Mouse (Mus musculus) hindbrain, embryonic 11.5 days (tissue): ENCODE data around the gene Tmem63b. TPM values are rescaled to one million over a fixed set of nuclear protein-coding genes. Genes with fewer than 3 reads are reported as not detected.
"Not testable (repeated sequence)": the region's sequence is repeated elsewhere in the genome, so short reads cannot be mapped to it uniquely, and the experiment has no call there.

Experiments used
- ATAC-seq: fragments of 200-750 bp; cut with Nextera tagmentation; 2 replicates; pipeline ENCODE4 v1.8.0; 2017; ENCODE audit warnings: mild to moderate bottlenecking, moderate TSS enrichment, moderate library complexity; ENCODE audit not compliant: low FRiP score
- DNase-seq: peaks from one replicate; pipeline ENCODE4 v3.0.0-alpha.2; 2015; ENCODE audit warnings: low spot score
- H3K27ac ChIP-seq: fragments of 300-500 bp; sonication (generic); 2 replicates; pipeline ENCODE4 v1.5.1; 2014; ENCODE audit warnings: mild to moderate bottlenecking, low read depth, low read length
- H3K27me3 ChIP-seq: fragments of 300-500 bp; sonication (generic); 2 replicates; pipeline ENCODE4 v1.6.1; 2014; ENCODE audit warnings: mild to moderate bottlenecking, low read length, moderate library complexity, mixed read lengths; ENCODE audit not compliant: control insufficient read depth, insufficient read depth
- H3K36me3 ChIP-seq: fragments of 300-500 bp; sonication (generic); 2 replicates; pipeline ENCODE4 v1.6.1; 2014; ENCODE audit warnings: mild to moderate bottlenecking, low read length, moderate library complexity, mixed read lengths; ENCODE audit not compliant: control insufficient read depth, insufficient read depth
- H3K4me1 ChIP-seq: fragments of 300-500 bp; sonication (generic); replicated peaks from 2 replicates; pipeline ENCODE4 v1.6.1; 2014; ENCODE audit warnings: low read length, mixed read lengths; ENCODE audit not compliant: control insufficient read depth, insufficient read depth
- H3K4me2 ChIP-seq: fragments of 300-500 bp; sonication (generic); replicated peaks from 2 replicates; pipeline ENCODE4 v1.6.1; 2014; ENCODE audit warnings: mild to moderate bottlenecking, low read depth, low read length
- H3K4me3 ChIP-seq: fragments of 300-500 bp; sonication (generic); 2 replicates; pipeline ENCODE4 v1.5.1; 2014; ENCODE audit warnings: low read depth, low read length
- H3K9ac ChIP-seq: fragments of 300-500 bp; sonication (generic); 2 replicates; pipeline ENCODE4 v1.6.1; 2014; ENCODE audit warnings: low read depth, low read length
- H3K9me3 ChIP-seq: fragments of 300-500 bp; sonication (generic); 2 replicates; pipeline ENCODE4 v1.6.1; 2016; ENCODE audit warnings: low read length; ENCODE audit not compliant: control insufficient read depth
- WGBS: fragments of 180-500 bp; shearing (Covaris S2); extraction: QIAGEN DNeasy Blood & Tissue Kit; methylation state at CpG from one replicate; pipeline ENCODE4 v1.1.7; 2014; 5-methylcytosine and 5-hydroxymethylcytosine counted together
- polyA plus RNA-seq: library from polyadenylated mRNA; unstranded; fragments of >200 nt; fragmentation: Nextera tagmentation; extraction: Ambion mirVana; gene quantifications from 2 replicates; pipeline ENCODE4 v1.2.1, GENCODE M21; 2014

Gene Tmem63b
- polyA plus RNA-seq, 1 experiment from 2014 or later, result 50.3 TPM

GRCm38 (mm10) chr17:45628885-45629855, 57.5 kb downstream of the Tmem63b start:
- 68% methylated on average over 13 of the region's 13 CpGs for WGBS
- DNase-seq (peak; percentile 41), ATAC-seq (0 out of 2 replicates have a peak, but pooled peaks have one; percentile 14)
- H3K9ac ChIP-seq, result no peak overlapping the region
- peaks cover 4% of the 10 kb centered on the region for H3K4me1 ChIP-seq
- no peaks in the 10 kb centered on the region for H3K9me3 ChIP-seq
- no peak overlapping the region for H3K27ac ChIP-seq
- H3K4me3 ChIP-seq, result no peak overlapping the region
- no peak overlapping the region; the same call in 1 of the 2 replicates for H3K4me2 ChIP-seq
- H3K36me3 ChIP-seq, result no peaks in the 10 kb centered on the region
- no peaks in the 10 kb centered on the region for H3K27me3 ChIP-seq

GRCm38 (mm10) chr17:45628160-45628559, 58.5 kb downstream of the Tmem63b start:
- Histone ChIP-seq H3K36me3 (no peaks in the 10 kb centered on the region), H3K9ac (no peak overlapping the region), H3K9me3 (no peaks in the 10 kb centered on the region), H3K27ac (no peak overlapping the region), H3K4me1 (peaks cover 4% of the 10 kb centered on the region), H3K4me3 (no peak overlapping the region), H3K4me2 (no peak overlapping the region), H3K27me3 (no peaks in the 10 kb centered on the region)
- no peak for DNase-seq
- no peak for ATAC-seq
- WGBS, result 28% methylated on average over 3 of the region's 3 CpGs

DNA sequence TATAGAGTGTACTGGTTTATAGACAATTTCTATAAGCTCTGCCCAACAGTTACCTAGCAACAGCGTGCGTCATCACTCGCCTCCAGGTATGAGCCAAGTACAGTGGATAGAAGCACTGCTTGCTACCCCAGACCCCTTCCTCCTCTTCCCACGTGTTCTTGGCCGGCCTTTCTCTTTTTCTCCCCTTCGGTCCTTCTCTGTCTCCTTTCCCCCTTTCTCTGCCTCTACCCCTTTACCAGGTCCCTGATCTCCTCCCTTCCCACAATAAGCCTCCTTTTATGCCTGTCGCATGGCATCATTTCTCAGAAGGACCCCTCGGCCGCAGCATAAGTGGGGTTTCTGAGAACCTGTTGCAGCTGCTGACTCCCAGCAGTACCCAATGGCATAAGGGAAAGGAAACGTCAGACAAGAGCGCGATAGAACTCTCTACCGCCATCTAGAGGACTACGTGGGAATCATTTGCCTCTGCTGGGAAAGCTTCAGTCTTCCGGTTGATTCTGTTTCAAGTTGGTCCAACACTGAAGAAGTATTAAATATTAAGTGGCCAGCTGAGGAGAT, 60.0 kb downstream of the Tmem63b start:
- Histone ChIP-seq H3K27ac (no peak overlapping the region), H3K4me1 (peaks cover 4% of the 10 kb centered on the region), H3K27me3 (no peaks in the 10 kb centered on the region), H3K4me2 (no peak overlapping the region), H3K4me3 (no peak overlapping the region), H3K36me3 (no peaks in the 10 kb centered on the region), H3K9me3 (no peaks in the 10 kb centered on the region), H3K9ac (no peak overlapping the region)
- 26% methylated on average over 15 of the region's 15 CpGs for WGBS
- DNase-seq, result peak; percentile 92
- no peak for ATAC-seq

- H3K4me3 ChIP-seq, ATAC-seq, H3K36me3 ChIP-seq, H3K9ac ChIP-seq, H3K27me3 ChIP-seq, H3K27ac ChIP-seq, H3K4me1 ChIP-seq, H3K4me2 ChIP-seq, DNase-seq, H3K9me3 ChIP-seq: not testable (repeated sequence)
- 92% methylated on average over 8 of the region's 8 CpGs for WGBS
Observed at GRCm38 (mm10) chr17:45623425-45623824, 63.3 kb downstream of the Tmem63b start.

DNA sequence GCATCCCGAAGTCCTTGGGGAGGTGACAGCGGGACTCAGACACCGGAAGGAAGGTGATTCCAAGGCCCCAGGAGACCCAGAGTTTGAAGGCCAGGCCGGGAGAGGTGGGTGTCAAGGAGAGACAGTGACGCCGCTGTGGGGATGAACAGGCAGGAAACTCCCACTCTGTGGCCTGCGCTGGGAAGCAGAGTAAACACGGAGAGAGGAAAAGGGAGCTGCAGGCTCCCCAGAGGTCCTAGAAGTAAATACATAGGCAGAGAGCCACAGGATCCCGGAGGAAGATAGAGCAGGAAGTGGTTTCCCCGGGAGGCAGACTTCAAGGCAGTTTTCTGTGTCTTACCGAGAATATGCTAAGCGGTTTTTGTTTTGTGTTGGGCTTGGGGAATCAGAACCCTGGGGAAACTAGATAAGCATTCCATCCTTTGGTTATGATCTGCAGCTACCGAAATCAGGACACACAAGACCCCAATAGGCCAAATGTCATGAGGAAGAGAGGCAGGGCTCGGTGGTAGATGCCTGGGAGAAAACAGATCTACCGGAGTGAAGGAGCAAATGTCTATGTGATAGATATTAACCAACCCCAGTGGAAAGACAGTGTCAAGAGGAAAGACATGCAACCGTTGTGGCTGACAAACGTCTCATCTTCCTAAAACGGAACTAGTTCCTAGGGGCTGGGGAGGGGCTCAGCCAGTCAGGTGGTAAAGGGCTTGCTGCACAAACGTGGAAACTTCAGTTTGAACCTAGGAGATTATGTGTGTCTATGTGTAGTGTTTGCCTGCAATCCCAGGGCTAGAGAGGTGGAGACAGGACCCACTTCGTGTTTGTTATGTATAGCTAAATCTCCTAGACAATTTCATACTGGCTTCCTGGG, 67.1 kb downstream of the Tmem63b start:
- Histone ChIP-seq H3K4me2 (peak overlapping the region; percentile 21; the same call in 1 of the 2 replicates), H3K4me3 (0 out of 2 replicates have a peak overlapping the region, but pooled peaks have one; percentile 4), H3K4me1 (0 out of 2 replicates have a peak, but pooled peaks cover 2% of the 10 kb centered on the region), H3K36me3 (no peaks in the 10 kb centered on the region), H3K27ac (peak overlapping the region; percentile 54), H3K27me3 (no peaks in the 10 kb centered on the region), H3K9ac (peak overlapping the region; percentile 27; the same call in 1 of the 2 replicates), H3K9me3 (no peaks in the 10 kb centered on the region)
- 34% methylated on average over 20 of the region's 20 CpGs for WGBS
- ATAC-seq (no peak), DNase-seq (no peak)

DNA sequence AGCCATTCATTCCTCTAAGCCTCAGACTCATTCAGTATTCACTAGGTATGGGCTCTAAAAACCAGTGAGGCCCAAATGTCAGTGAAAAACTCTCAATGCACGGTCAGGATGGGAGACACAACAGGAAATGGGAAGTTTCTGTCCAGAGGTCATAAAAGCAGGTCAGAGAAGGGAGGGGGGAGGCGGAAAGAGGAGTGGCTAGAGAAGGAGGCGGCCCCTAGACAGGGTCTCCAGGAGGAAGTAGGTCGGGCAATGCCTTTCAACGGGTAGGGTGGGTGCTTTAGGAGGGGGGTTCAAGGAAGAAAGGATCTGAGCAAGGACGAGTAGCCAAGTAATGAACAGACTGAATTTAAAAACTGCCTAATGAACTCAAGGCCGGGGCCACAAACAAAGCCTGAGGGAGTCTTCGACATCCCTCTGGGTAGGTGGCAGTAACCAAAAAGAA, 67.7 kb downstream of the Tmem63b start:
- no peak overlapping the region for H3K4me3 ChIP-seq
- no peaks in the 10 kb centered on the region for H3K9me3 ChIP-seq
- DNase-seq, result no peak
- WGBS, result 11% methylated on average over 8 of the region's 8 CpGs
- H3K36me3 ChIP-seq, result no peaks in the 10 kb centered on the region
- no peaks in the 10 kb centered on the region for H3K27me3 ChIP-seq
- no peak for ATAC-seq
- peak overlapping the region; percentile 54; the same call in 1 of the 2 replicates for H3K27ac ChIP-seq
- peak overlapping the region; percentile 21; the same call in 1 of the 2 replicates for H3K4me2 ChIP-seq
- peak overlapping the region; percentile 27; the same call in 1 of the 2 replicates for H3K9ac ChIP-seq
- H3K4me1 ChIP-seq, result 0 out of 2 replicates have a peak, but pooled peaks cover 2% of the 10 kb centered on the region

DNA sequence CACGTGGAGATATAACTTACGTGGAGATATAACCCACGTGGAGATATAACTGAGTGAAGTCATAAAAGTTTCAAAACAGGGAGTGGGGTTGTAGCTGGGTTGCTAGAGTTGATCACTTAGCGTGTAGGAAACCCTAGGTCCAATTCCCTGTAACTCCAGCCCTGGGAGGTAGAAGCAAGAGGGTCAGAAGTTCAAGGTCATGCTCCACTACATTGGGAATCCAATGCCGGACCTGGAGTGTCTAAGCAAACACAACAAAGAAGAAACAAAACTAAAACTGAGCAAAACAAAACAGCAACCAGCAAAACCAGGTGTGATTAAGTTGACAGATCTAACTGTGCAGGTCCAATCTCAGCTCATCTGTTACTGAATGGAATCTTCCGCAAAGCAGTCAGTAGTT, 69.0 kb downstream of the Tmem63b start:
- no peaks in the 10 kb centered on the region for H3K36me3 ChIP-seq
- WGBS, result 92% methylated on average over 6 of the region's 6 CpGs
- DNase-seq, result no peak
- no peak overlapping the region for H3K27ac ChIP-seq
- no peak overlapping the region for H3K9ac ChIP-seq
- H3K4me1 ChIP-seq, result 0 out of 2 replicates have a peak, but pooled peaks cover 2% of the 10 kb centered on the region
- no peak overlapping the region for H3K4me2 ChIP-seq
- no peak for ATAC-seq
- H3K27me3 ChIP-seq, result no peaks in the 10 kb centered on the region
- H3K4me3 ChIP-seq, result no peak overlapping the region
- no peaks in the 10 kb centered on the region for H3K9me3 ChIP-seq

DNA sequence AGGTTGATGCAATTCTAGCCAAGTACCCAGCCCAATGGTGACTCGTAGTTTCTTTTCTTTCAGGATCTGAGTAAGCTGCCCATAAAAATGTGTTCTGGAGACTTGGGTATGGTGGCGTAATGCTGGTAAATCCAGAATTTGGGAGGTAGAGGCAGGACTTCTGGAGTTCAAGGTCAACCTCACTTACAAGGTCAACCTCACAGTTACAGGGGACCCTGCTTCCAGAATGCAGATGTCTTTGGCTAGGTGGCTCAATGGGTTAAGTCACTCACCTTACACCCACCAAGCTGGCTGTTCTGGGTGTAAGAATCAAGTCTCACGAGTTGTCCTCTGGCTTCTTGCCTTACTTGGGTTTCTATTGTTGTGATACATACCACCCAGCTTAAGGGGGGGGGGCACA, 70.0 kb downstream of the Tmem63b start:
- Histone ChIP-seq H3K36me3 (no peaks in the 10 kb centered on the region), H3K4me1 (0 out of 2 replicates have a peak, but pooled peaks cover 2% of the 10 kb centered on the region), H3K9ac (no peak overlapping the region), H3K27ac (no peak overlapping the region), H3K9me3 (no peaks in the 10 kb centered on the region), H3K4me3 (no peak overlapping the region), H3K27me3 (no peaks in the 10 kb centered on the region), H3K4me2 (no peak overlapping the region)
- WGBS, result 85% methylated on average over 3 of the region's 3 CpGs
- no peak for DNase-seq
- ATAC-seq, result no peak
